Mouse (Mus musculus): ENCODE results near the gene Zkscan16.

The Zkscan16 gene

GRCm38 (mm10) chr4:59002948-59003805 lies 59.7 kb downstream of the Zkscan16 start, which contains the start of gene Gm20503:
Gene Gm20503 (plus strand): TSS chr4:59003210.
- peak; percentile 88 for DNase-seq

DNA sequence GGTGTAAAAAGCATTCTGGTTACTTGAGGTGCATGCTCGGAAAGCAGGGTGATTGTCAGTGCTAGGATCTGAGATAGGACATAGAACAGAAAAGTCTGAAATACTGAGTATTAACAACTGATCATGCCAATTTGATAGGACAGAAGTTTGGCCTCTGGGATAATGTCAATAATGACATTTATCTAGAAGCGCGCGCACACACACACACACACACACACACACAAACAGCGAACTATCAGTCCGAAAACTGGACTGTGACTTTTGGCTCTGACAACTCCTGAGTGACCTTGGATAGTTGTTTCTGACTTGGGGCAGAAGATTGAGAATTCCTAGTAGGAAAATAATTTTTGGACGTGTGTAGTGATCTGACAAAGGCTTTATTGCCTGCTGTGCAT lies 60.4 kb downstream of the Zkscan16 start:
- no peak for DNase-seq

DNA sequence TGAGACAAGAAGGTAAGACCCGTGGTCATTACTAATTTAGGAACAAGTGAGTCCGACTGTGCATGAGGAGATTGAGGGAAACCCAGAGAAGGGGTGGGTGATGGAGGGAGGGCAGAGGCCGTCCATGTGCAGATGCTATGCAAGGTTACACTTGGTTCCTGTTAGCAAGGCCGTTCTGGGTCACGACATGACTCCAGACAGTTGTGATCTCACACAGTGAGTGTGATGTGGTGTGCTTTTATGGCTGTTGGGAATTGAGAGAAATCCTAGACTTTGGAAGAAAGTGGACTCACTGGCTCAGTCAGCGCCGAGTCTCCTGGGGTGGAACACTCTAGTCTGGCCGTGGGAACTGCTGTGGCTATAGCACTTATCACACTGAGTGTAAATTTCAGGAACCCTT lies 62.8 kb downstream of the Zkscan16 start:
- DNase-seq = no peak

GRCm38 (mm10) chr4:59007016-59007415 lies 63.6 kb downstream of the Zkscan16 start:
- no peak for DNase-seq
